Mouse (Mus musculus): ENCODE measurements around the gene Il2rb.

Gene Il2rb

DNA sequence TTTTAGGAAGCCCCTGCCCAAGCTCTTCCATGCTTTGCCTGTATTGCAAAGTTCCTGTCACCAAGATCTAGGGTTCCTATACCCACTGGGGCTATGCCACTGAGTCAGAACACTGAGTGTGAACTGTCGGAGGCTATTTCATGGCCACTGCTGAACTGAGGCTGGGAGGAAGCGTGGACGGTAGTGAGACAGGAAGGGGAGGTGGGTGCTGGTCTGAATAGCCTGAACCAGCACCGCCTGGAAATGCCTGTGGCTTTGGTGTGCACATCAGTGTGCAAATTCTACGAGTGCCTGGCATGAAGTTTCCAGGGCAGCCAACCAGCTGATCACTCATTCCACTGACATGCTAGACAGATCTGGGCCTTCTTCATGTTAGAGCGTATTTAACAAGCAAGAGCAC, 26.8 kb upstream of the Il2rb start:
- in situ Hi-C loops (cut with MboI; ENCODE audit: unreplicated experiment in 2 of 2): no loop called here

DNA sequence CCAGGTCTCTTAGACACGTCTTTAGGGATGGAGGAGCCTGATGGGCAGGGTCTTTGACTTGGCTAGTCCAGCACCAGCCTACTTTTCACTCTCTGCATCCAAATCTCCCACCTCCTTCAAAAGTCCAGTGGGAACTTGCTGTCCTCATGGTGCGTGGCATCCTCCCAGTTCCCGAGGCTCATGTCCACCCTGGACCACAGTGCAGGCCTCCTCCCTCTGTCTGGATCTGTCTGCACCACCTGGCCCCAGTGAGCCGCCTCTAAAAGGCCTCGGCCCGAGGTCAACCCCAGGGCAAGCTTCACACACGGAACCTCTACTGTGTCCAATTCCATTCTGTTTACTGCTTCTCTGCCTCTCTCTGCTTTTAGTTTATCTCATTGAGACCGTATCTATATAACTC, 26.3 kb upstream of the Il2rb start:
- in situ Hi-C loops (cut with MboI; ENCODE audit: unreplicated experiment in 2 of 2): no loop called here

DNA sequence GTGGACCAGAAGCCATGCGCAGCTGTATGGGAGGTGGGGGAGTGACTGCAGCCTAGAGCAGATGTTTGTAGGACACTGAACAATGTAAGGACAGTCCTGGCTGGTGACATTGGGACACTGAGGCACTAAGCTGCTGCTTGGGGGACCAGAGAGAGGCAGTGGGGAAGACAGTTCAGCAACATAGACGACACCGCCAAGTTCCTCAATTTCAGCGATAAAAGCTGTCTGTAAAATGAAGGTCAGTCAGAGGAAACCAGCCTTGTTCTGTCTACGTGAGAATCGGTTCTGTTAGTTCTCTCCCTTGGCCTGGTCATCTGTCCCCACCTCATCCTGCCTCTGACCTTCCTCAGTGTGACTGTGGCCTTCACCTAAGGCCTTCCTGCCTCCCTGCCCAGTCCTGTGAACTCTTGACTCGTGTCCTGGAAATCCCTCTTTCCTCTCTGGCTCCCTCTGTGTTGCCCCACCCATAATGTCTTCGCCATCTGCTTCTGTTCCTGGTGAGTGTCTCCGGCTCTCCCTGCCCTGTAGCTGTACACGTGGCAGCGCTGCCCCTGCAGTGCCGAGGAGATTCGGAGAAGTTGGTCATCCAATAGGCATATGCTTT, 25.1 kb upstream of the Il2rb start:
- in situ Hi-C loops (cut with MboI; ENCODE audit: unreplicated experiment in 2 of 2): no loop called here

DNA sequence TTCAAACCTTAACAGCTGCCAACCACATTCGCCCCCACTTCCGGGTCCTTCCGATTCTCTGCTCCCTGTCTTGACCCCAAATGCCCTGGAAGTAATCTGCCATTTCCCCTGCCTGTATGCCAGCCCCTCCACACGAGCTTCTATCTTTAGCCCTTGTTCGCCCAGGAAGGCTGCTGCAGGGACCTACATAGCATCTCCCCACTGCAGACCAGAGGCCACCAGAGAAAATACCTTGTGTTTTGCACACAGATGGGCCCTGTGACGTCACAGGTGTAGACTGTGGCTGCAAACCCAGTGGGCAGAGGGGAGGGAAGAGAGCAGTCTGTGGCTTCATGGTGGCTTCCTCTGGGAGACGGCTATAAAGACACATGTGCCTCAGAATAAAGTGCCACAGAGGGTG, 23.1 kb upstream of the Il2rb start:
- in situ Hi-C loops (cut with MboI; ENCODE audit: unreplicated experiment in 2 of 2): no loop called here

DNA sequence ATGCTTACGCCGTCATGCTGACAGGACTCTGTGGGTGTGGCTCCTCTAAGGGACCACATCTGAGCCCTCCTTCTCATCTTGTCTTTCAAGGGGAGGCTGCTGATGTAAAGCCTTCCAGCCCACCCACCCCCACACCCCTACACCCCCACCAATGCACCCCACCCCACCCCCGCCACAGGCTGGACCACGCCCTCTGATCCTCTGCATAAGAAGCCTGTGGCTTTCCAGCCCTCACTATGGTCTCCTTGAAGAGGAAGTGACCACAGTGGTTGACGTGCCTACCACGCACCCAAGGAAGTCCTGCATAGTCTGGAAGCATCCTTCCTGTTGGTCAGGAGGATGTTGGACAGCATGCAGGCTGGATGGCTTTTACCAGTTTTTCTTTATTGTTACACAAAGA, 20.7 kb upstream of the Il2rb start:
- in situ Hi-C loops (cut with MboI; ENCODE audit: unreplicated experiment in 2 of 2): no loop called here

DNA sequence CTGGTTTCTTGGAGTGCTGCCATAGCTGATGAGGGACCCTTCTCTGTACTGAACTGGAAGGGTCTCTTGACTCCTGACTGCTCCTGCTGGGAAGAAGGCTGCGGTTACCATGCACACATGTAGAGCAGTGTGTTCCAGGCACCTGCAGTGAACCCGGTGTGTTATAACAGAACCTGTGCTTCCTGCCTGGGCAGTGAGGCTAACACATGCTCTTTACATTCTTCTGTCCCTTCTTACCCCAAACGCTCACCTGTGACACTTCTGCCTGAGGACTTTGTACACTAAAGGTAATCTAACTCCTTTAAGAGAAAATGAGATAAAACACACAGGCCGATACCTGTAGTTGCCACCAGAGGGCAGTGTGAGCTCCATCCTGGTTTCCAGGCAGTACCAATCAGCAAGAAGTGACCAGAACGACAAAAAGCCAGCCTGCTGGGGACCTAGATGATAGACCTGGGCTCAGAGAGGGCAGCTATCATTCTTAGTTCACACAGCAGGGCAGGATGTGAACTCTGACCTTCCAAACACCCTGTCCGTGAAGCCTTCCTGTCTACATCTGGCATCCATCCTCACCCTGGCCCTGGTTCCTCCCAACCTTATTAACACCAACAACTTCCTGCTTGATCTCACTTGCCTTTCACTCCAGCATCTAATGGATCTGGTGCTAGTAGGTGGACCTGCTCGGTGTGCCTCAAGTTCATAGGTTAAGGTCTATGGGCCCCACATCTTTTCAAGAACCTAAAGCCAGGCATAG, 19.5 kb upstream of the Il2rb start:
- in situ Hi-C loops (cut with MboI; ENCODE audit: unreplicated experiment in 2 of 2): no loop called here

DNA sequence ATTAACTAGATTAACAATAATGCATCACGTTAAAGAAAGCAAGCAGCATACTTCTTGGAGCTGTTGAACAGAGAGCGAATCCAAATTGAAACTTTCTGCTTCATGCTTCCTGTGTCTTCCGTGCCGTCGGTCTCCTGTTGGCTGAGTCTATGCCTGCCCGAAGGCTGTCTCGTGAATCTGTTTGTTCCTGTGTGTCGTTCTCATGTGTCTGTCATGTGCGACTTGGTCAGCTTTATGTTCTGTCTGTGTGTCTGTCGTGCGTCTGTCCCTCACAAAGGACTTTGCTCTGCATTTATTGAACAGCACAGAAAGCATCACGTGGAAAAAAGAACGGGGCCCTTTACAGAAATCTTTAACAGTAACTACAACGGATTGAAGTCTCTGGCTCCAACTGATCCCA, 17.9 kb upstream of the Il2rb start:
- in situ Hi-C loops (cut with MboI; ENCODE audit: unreplicated experiment in 2 of 2): no loop called here

DNA sequence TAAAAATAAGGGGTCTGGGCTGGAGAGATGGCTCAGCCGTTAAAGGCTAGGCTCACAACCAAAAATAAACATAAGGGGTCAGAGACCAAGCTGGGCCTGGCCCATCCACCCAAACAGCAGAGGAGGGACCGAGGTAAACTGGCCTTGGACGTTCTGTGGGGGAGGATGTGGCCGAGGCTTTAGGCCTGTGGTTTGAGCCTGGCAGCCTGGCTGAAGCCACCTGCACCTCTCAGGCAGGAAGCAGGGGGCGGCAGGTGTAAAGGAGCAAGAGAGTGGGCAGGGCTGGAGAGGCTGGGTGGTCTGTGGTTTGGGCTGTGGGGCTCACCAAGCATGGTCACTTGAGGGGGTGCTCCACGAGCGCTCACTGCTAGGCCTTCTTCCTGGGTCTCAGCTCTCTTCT, 16.9 kb upstream of the Il2rb start:
- in situ Hi-C loops (cut with MboI; ENCODE audit: unreplicated experiment in 2 of 2): no loop called here

DNA sequence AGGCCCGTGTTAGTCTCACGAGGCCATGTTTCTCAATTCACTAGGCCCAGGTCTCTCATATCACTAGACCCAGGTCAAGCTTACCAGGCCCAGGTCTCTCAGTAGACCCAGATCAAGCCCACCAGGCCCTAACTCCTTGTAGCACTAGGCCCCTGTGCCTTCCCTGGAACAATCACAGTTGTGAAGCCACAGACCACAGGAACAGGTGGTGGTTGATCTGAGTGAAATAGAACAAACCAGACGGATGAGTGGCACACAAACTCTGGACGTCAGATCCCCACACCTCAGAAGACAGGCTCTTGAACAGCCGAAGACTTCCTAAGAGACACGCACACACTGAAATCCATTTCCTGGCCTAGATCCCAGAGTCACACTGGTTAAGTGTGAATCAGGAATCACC, 15.7 kb upstream of the Il2rb start:
- in situ Hi-C loops (cut with MboI; ENCODE audit: unreplicated experiment in 2 of 2): no loop called here

DNA sequence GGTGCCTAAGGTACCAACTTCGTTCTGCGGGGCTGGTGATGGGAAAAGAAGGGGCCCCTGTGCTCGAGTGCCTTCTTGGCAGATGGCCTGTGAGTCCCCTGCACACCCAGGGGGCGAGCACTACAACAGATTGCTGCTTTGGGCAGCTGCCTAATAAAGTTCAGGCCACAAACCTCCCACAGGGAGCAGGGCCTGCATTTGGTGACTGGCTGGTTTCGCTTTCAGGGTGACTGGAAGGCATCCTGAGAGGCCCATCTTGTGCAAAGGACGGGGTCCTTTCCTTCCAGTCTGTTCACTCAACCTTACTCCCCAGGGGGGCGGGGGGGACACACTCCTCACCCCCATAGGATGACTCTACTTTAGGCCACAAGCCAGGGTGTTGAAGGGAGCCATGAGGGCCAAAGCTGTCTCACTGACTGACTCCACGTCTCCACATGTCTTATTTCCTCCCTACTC, 15.1 kb upstream of the Il2rb start:
- in situ Hi-C loops (cut with MboI; ENCODE audit: unreplicated experiment in 2 of 2): no loop called here

DNA sequence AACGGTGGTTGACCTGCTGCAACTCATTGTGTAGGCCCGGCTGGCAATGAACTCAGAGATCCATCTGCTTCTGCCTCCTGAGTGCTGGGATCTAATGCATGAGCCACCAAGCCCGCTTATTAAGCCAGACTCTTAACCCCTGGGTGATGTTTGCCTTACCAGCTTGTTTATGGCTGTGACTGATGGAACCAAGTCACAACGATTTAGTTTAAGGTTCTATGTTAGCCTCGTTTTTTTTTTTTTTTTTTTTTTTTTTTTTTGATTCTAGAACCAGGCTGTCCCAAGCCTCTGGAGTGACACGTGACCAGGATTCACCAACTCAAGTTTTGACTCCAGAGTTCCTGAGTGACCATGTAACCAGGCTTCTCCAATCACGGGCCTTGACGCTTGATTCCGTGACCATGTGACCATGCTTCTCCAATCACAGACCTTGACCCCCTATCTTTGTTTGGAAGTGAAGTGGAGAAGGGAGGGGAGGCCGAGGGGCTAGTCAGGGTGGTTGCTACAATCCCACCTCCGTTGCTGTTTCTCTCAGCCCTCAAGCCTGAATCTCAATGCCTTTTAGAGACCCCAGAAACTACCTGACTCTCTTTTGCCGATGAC, 14.3 kb upstream of the Il2rb start:
- in situ Hi-C loops (cut with MboI; ENCODE audit: unreplicated experiment in 2 of 2): no loop called here

DNA sequence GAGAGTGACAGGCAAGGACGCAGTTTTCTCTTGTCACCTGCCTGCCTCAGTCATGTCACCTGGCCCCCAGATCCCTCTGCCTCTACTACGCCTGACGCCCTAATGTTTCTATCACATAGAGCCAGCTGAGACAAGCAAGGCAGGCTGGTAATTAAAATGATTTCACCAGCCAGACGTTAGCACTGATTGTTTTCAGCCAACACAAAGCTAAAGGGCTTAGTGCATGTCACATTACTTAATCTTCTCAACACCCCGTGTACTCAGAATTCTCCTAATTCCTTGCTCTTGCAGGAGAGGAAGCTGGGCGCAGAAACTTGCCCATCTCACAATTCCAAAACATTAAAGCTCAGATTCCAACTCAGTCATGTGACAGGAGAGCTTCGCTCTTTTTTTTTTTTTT, 13.4 kb upstream of the Il2rb start:
- in situ Hi-C loops (cut with MboI; ENCODE audit: unreplicated experiment in 2 of 2): no loop called here

DNA sequence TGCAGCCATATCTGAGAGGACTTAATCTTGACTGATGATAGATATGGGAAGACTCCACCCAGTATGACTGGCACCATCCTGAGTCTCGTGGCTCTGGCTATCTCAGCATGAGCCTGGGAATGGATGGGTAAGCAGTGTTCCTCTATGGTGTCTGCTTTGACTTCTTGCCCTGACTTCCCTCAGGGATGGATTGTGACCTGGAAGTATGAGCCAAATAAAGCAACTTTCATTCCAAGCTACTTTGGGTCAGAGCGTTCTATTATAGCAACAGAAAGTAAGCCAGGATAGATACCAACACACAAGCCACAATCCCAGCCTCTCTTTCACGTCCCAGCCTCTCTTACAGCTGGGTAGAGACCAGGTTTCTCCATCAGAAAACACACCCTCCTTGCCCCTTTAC, 10.5 kb upstream of the Il2rb start:
- in situ Hi-C loops (cut with MboI; ENCODE audit: unreplicated experiment in 2 of 2): no loop called here

DNA sequence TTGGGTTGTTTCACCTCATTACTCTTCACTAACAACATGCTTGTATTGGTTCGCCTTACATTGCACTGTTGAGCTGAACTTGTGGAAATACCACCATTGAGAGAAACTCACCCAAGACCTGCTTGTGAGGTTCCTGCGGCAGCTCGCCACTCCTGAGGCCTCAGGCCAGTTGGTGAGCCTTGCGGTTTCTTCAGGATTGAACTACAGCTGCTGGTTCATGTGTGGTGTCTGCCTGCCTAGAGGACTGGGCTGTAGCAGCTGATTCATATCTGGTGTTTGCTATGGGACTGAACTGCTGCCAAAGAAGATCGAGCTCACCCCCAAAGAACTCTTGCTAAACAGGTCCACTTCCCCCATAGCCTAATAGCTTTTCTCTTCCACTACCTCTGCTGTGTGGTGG, 9.7 kb upstream of the Il2rb start:
- in situ Hi-C loops (cut with MboI; ENCODE audit: unreplicated experiment in 2 of 2): no loop called here

DNA sequence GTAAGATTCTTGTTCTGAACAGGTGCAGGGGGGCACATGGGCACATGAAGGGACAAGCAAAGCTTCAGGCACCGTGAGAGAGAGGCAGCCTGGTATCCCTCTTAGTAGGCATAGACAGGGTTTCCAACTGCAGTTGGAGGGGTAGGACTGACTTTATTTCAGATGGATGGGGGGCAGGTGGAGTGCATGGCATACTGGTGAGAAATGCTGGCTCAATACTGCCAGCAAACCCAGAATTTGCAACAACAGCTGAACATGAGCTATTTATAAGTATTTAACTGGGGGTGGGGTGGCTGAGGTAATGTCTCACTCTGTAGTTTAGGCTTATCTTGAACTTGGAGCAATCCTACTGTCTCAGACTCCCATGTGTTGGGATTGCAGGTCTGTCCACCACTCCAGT, 8.9 kb upstream of the Il2rb start:
- in situ Hi-C loops (cut with MboI; ENCODE audit: unreplicated experiment in 2 of 2): no loop called here

DNA sequence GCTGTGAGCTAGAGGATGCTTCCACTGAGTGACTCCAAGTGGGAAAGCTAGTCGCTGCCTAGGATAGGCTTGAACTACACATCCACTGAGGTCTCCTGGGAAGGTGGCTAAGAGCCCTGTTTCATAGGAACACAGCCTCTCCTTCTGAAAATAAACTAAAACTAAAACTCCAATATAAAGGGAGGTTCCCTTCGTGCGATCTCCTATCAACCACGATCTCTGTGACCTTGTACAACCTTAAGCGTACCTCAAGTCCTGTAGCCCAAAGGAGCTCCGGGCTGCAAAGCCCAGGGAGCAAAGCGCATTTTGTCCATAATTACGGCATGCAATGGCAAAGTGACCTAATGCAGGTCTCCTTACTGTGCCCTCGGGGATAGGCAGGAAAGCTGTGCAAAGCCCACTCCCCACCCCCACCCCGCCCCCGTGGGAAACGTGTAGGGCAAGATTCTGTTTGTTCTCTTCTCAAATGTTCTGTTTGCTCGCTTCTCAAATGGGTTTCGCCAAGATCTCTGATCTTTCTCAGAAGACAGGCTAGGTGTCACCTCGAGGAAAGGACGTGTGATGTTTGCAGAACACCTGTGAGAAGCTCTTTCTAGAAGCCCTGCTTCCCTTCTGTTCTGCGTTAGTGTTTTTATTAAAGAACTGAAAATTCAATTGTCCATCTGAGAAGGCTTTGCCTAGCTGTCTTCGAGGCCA, 7.5 kb upstream of the Il2rb start:
- in situ Hi-C loops (cut with MboI; ENCODE audit: unreplicated experiment in 2 of 2): no loop called here

DNA sequence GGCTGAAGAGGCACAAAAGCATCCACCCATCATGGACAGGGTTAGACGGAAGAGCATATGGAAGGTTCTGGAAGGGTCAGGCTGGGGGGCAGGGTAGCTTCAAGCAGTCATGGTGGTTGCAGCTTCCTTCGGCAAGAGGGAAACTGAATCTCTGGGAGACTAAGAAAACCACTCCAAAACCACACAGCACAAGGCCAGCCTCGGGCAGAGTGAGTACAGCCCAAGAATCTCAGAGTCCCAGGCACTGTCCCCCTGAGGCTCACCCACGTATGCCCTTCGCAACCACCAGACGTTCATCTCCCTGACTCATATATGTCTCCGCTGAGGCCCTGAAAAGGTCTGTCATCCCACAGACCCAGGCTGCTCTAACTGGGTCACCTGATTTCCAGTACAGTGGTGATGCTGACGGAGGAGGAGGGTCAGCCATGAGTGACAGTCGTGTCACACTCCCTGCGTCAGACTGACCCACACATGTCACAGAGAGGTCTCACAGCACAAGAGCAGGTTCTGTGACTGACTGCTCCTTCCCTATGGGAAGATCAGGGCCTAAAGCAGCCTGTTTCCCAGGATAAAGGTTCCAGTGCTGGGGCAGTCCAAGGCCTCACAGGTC, 1.6 kb downstream of the Il2rb start:
- in situ Hi-C loops (cut with MboI; ENCODE audit: unreplicated experiment in 2 of 2): no loop called here

DNA sequence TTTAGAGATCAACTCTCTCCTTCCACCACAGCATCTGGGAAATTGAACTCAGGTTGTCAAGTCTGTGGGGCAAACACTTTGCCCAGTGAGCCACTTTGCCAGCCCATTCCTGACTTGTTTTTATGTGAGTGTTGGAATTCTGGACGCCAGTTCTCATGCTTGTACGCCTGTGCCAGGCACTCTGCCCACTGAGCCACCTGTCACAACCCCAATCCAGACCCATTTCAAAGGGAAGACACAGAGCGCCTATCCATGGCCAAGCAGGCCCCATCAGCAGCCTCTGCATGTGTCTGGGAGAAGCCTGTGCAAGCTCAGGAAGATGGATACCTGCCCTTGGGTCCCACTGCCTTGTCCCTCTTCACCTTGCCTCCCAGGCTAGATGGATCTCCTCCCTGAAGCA, 3.8 kb downstream of the Il2rb start:
- in situ Hi-C loops (cut with MboI; ENCODE audit: unreplicated experiment in 2 of 2): no loop called here

DNA sequence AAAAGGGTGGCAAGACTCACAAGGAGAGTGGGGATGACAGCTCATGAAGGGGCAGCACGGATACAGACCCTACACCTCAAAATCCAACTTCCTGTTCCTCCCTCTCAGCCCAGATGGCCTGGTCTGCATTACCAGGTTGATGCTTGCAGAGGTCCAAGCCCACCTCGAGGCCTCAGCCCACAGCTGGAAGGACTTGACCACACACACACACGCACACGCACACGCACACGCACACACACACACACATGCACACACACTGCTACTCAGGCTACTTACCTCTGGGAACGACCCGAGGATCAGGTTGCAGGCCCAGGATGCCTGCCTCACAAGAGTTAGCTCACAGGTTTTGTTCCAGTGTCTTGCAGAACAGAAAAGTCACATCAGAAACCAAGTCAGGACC, 5.2 kb downstream of the Il2rb start:
- in situ Hi-C loops (cut with MboI; ENCODE audit: unreplicated experiment in 2 of 2): no loop called here

DNA sequence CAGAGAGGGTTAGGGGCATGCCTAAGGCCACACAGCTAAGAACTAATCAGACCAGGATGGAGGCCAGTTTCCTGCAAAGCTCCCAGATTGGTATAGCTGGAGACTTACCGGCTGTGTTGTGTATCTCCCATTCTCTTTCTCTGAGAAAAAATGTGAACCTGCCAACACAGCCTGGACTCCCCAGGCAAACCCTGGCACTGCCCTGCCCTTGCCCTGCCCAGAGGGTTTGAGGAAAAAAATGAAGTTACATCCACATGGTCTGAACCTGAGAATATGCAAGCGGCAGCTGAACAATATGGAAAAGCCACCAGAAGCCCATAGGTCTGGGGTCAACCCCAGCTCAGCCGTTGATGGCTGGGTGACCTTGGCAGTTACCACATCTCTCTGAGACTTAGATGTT, 5.8 kb downstream of the Il2rb start:
- in situ Hi-C loops (cut with MboI; ENCODE audit: unreplicated experiment in 2 of 2): no loop called here

DNA sequence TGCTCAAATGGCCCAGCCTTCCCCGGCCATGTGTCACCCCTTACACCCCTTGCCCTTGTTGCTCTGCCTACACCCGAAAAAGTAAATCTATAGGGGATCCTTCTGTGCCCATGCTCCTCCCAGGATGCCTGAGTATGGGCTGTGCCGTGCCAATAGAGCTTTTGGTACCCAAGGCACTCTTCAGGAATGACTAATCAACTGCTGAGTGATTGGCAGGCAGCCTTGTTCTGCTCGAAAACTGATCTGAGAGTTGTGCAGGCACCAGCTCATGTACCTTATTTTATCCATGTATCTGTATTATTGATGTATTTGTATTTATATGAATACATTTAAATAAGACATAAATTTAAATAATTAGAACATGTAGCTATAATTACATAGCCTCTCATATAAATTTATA, 8.0 kb downstream of the Il2rb start:
- in situ Hi-C loops (cut with MboI; ENCODE audit: unreplicated experiment in 2 of 2): no loop called here

All from v-Abl transformed pro-B cells (cell line).